Mouse (Mus musculus): ENCODE data around the gene C530008M17Rik.

DNA sequence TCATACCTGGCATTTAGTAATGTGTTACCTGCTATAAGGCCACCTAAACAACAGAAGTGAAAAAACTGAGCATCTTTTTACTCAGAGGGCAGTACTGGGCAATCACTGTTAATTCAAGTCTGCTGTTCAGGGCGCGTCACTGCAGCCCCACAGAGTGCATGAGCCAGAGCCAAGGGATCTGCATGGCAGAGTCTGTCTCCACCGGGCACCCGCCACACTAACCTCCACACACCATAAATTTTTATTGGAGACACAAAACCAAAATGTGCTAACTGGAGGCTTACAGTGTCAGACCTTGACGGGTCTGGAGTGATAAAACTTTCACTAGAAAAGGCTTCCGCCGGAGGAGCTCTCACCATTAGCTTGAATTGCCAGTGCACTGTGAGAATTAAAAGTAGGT, 57.4 kb downstream of the C530008M17Rik start:
- TF ChIP-seq CTCF (conservative IDR thresholded peaks at IDR 0.05; ENCODE audit: insufficient read depth, insufficient read length, low read depth, low read length): no peak
- no peak for TF ChIP-seq POLR2A (IDR thresholded peaks at IDR 0.05; ENCODE audit: low read depth, low read length)
